Mouse (Mus musculus) liver, embryonic 12.5 days (tissue): ENCODE data around the gene Grid2. TPM values are rescaled to one million over a fixed set of nuclear protein-coding genes. Genes with fewer than 3 reads are reported as not detected.

Experiments used
- ATAC-seq: fragments of 200-750 bp; cut with Nextera tagmentation; 2 replicates; pipeline ENCODE4 v1.8.0; 2017; ENCODE audit warnings: moderate number of reproducible peaks, mild to moderate bottlenecking, moderate library complexity
- H3K27ac ChIP-seq: fragments of 300-500 bp; sonication (generic); 2 replicates; pipeline ENCODE4 v1.5.1; 2016; ENCODE audit warnings: mild to moderate bottlenecking
- H3K27me3 ChIP-seq: fragments of 300-500 bp; sonication (generic); replicated peaks from 2 replicates; pipeline ENCODE4 v1.6.1; 2016; ENCODE audit warnings: mild to moderate bottlenecking, moderate library complexity
- H3K36me3 ChIP-seq: fragments of 300-500 bp; sonication (generic); 2 replicates; pipeline ENCODE4 v1.6.1; 2016; ENCODE audit warnings: mild to moderate bottlenecking, moderate library complexity
- H3K4me1 ChIP-seq: fragments of 300-500 bp; sonication (generic); 2 replicates; pipeline ENCODE4 v1.6.1; 2016
- H3K4me2 ChIP-seq: fragments of 300-500 bp; sonication (generic); 2 replicates; pipeline ENCODE4 v1.6.1; 2016; ENCODE audit warnings: mild to moderate bottlenecking, moderate library complexity
- H3K4me3 ChIP-seq: fragments of 300-500 bp; sonication (generic); 2 replicates; pipeline ENCODE4 v1.5.1; 2016; ENCODE audit warnings: mild to moderate bottlenecking, moderate library complexity
- H3K9ac ChIP-seq: fragments of 300-500 bp; sonication (generic); 2 replicates; pipeline ENCODE4 v1.6.1; 2016; ENCODE audit warnings: mild to moderate bottlenecking, moderate library complexity
- H3K9me3 ChIP-seq: fragments of 300-500 bp; sonication (generic); replicated peaks from 2 replicates; pipeline ENCODE4 v1.6.1; 2016; ENCODE audit warnings: mild to moderate bottlenecking, moderate library complexity
- WGBS: fragments of 180-500 bp; shearing (Covaris S2); methylation state at CpG from one replicate; pipeline ENCODE4 v1.1.7; 2016; ENCODE audit not compliant: insufficient replicate concordance; 5-methylcytosine and 5-hydroxymethylcytosine counted together
- polyA plus RNA-seq: library from polyadenylated mRNA; unstranded; fragments of >200 nt; fragmentation: Nextera tagmentation; extraction: Ambion mirVana; gene quantifications from 2 replicates; pipeline ENCODE4 v1.2.1, GENCODE M21; 2016

Grid2 gene
- polyA plus RNA-seq, 1 experiment from 2014 or later, result not detected

- no peaks in the 10 kb centered on the region for H3K4me1 ChIP-seq
- ATAC-seq, result 0 out of 2 replicates have a peak, but pooled peaks have one; percentile 37
- WGBS, result 13% methylated on average over 20 of the region's 20 CpGs
- H3K4me2 ChIP-seq, result peak overlapping the region; percentile 53
- H3K9me3 ChIP-seq, result no peaks in the 10 kb centered on the region
- H3K9ac ChIP-seq, result no peak overlapping the region
- H3K27me3 ChIP-seq, result no peaks in the 10 kb centered on the region
- H3K27ac ChIP-seq, result no peak overlapping the region
- H3K4me3 ChIP-seq, result peak overlapping the region; percentile 12; the same call in 1 of the 2 replicates
- no peaks in the 10 kb centered on the region for H3K36me3 ChIP-seq
These were observed 1393.9 kb downstream of the Grid2 start for GRCm38 (mm10) chr6:64649296-64650226.

- ATAC-seq, result no peak
- H3K4me2 ChIP-seq, result no peak overlapping the region
- H3K27ac ChIP-seq, result no peak overlapping the region
- H3K27me3 ChIP-seq, result no peaks in the 10 kb centered on the region
- no peak overlapping the region for H3K9ac ChIP-seq
- no peaks in the 10 kb centered on the region for H3K36me3 ChIP-seq
- WGBS, result 33% methylated on average over 7 of the region's 7 CpGs
- H3K4me3 ChIP-seq, result no peak overlapping the region
- H3K9me3 ChIP-seq, result no peaks in the 10 kb centered on the region
- no peaks in the 10 kb centered on the region for H3K4me1 ChIP-seq
These were observed 1395.1 kb downstream of the Grid2 start for GRCm38 (mm10) chr6:64650765-64651164.

GRCm38 (mm10) chr6:64671010-64671409, 1415.3 kb downstream of the Grid2 start:
- no peak overlapping the region for H3K4me2 ChIP-seq
- H3K27ac ChIP-seq, result no peak overlapping the region
- no peaks in the 10 kb centered on the region for H3K9me3 ChIP-seq
- H3K4me3 ChIP-seq, result no peak overlapping the region
- no peaks in the 10 kb centered on the region for H3K27me3 ChIP-seq
- no peak for ATAC-seq
- H3K4me1 ChIP-seq, result no peaks in the 10 kb centered on the region
- WGBS, result 64% methylated on average over 3 of the region's 3 CpGs
- H3K36me3 ChIP-seq, result no peaks in the 10 kb centered on the region
- H3K9ac ChIP-seq, result no peak overlapping the region

GRCm38 (mm10) chr6:64678815-64679214, 1423.1 kb downstream of the Grid2 start:
- H3K4me2 ChIP-seq, result no peak overlapping the region
- no peaks in the 10 kb centered on the region for H3K36me3 ChIP-seq
- no peaks in the 10 kb centered on the region for H3K4me1 ChIP-seq
- H3K9me3 ChIP-seq, result no peaks in the 10 kb centered on the region
- 67% methylated on average over 1 of the region's 1 CpGs for WGBS
- H3K27ac ChIP-seq, result no peak overlapping the region
- H3K27me3 ChIP-seq, result no peaks in the 10 kb centered on the region
- no peak overlapping the region for H3K4me3 ChIP-seq
- H3K9ac ChIP-seq, result no peak overlapping the region
- ATAC-seq, result no peak

GRCm38 (mm10) chr6:64683974-64684373, 1428.3 kb downstream of the Grid2 start:
- no peak overlapping the region for H3K4me2 ChIP-seq
- peaks cover 11% of the 10 kb centered on the region for H3K27me3 ChIP-seq
- H3K4me1 ChIP-seq, result no peaks in the 10 kb centered on the region
- no peak overlapping the region for H3K9ac ChIP-seq
- no peak for ATAC-seq
- H3K9me3 ChIP-seq, result no peaks in the 10 kb centered on the region
- no peak overlapping the region for H3K27ac ChIP-seq
- H3K4me3 ChIP-seq, result no peak overlapping the region
- 21% methylated on average over 9 of the region's 9 CpGs for WGBS
- no peaks in the 10 kb centered on the region for H3K36me3 ChIP-seq

- Histone ChIP-seq H3K4me3 (no peak overlapping the region), H3K4me1 (no peaks in the 10 kb centered on the region), H3K27me3 (peaks cover 11% of the 10 kb centered on the region), H3K27ac (no peak overlapping the region), H3K4me2 (no peak overlapping the region), H3K9me3 (no peaks in the 10 kb centered on the region), H3K9ac (no peak overlapping the region), H3K36me3 (no peaks in the 10 kb centered on the region)
- 2% methylated on average over 5 of the region's 5 CpGs for WGBS
- ATAC-seq, result no peak
These were observed 1429.3 kb downstream of the Grid2 start for GRCm38 (mm10) chr6:64684973-64685372.

- no peak overlapping the region for H3K9ac ChIP-seq
- H3K4me3 ChIP-seq, result no peak overlapping the region
- no peaks in the 10 kb centered on the region for H3K4me1 ChIP-seq
- peaks cover 11% of the 10 kb centered on the region for H3K27me3 ChIP-seq
- no peak overlapping the region for H3K27ac ChIP-seq
- H3K9me3 ChIP-seq, result no peaks in the 10 kb centered on the region
- no peak for ATAC-seq
- H3K4me2 ChIP-seq, result no peak overlapping the region
- WGBS, result 13% methylated on average over 19 of the region's 19 CpGs
- no peaks in the 10 kb centered on the region for H3K36me3 ChIP-seq
These were observed 1432.7 kb downstream of the Grid2 start for GRCm38 (mm10) chr6:64688181-64688944.

GRCm38 (mm10) chr6:64694688-64695087, 1439.0 kb downstream of the Grid2 start:
- H3K9ac ChIP-seq, result no peak overlapping the region
- H3K27ac ChIP-seq, result no peak overlapping the region
- no peak overlapping the region for H3K4me2 ChIP-seq
- H3K4me1 ChIP-seq, result no peaks in the 10 kb centered on the region
- H3K27me3 ChIP-seq, result no peaks in the 10 kb centered on the region
- ATAC-seq, result no peak
- no peak overlapping the region for H3K4me3 ChIP-seq
- H3K9me3 ChIP-seq, result no peaks in the 10 kb centered on the region
- H3K36me3 ChIP-seq, result no peaks in the 10 kb centered on the region
- 49% methylated on average over 7 of the region's 7 CpGs for WGBS

GRCm38 (mm10) chr6:64703659-64704058, 1448.0 kb downstream of the Grid2 start:
- 66% methylated on average over 2 of the region's 2 CpGs for WGBS
- no peak for ATAC-seq
- Histone ChIP-seq H3K36me3 (no peaks in the 10 kb centered on the region), H3K9ac (no peak overlapping the region), H3K4me2 (no peak overlapping the region), H3K4me3 (no peak overlapping the region), H3K4me1 (no peaks in the 10 kb centered on the region), H3K27ac (no peak overlapping the region), H3K9me3 (no peaks in the 10 kb centered on the region), H3K27me3 (no peaks in the 10 kb centered on the region)

GRCm38 (mm10) chr6:64727751-64728403, 1472.2 kb downstream of the Grid2 start:
- peak; percentile 32; the same call in 1 of the 2 replicates for ATAC-seq
- H3K27ac ChIP-seq, result no peak overlapping the region
- WGBS, result 1% methylated on average over 29 of the region's 29 CpGs
- H3K9ac ChIP-seq, result no peak overlapping the region
- peaks cover 58% of the 10 kb centered on the region for H3K27me3 ChIP-seq
- no peaks in the 10 kb centered on the region for H3K36me3 ChIP-seq
- no peaks in the 10 kb centered on the region for H3K9me3 ChIP-seq
- peak overlapping the region; percentile 56 for H3K4me2 ChIP-seq
- H3K4me1 ChIP-seq, result peaks cover 6% of the 10 kb centered on the region; the same call in 1 of the 2 replicates
- H3K4me3 ChIP-seq, result peak overlapping the region; percentile 15

GRCm38 (mm10) chr6:64728499-64729198, 1473.0 kb downstream of the Grid2 start, which contains the start of gene Atoh1:
Atoh1 (plus strand) TSS chr6:64729125.
- H3K27me3 ChIP-seq, result peaks cover 65% of the 10 kb centered on the region
- no peak within 1 kb of the TSS for H3K9ac ChIP-seq
- no peak within 1 kb of the TSS for H3K27ac ChIP-seq
- H3K4me2 ChIP-seq, result peak within 1 kb of the TSS; percentile 56
- H3K9me3 ChIP-seq, result no peaks in the 10 kb centered on the region
- peak within 1 kb of the TSS; percentile 15 for H3K4me3 ChIP-seq
- H3K36me3 ChIP-seq, result no peaks in the 10 kb centered on the region
- no peak for ATAC-seq
- peaks cover 6% of the 10 kb centered on the region; the same call in 1 of the 2 replicates for H3K4me1 ChIP-seq
- WGBS, result under 1% methylated on average over 34 of the region's 34 CpGs
